Mouse (Mus musculus) forebrain, embryonic 14.5 days (tissue): ENCODE data around the gene E130208F15Rik. TPM values are rescaled to one million over a fixed set of nuclear protein-coding genes. Genes with fewer than 3 reads are reported as not detected.

Experiments
- ATAC-seq: fragments of 200-750 bp; cut with Nextera tagmentation; 2 replicates; pipeline ENCODE4 v1.8.0; 2017; ENCODE audit warnings: mild to moderate bottlenecking, moderate library complexity
- DNase-seq: peaks from one replicate; pipeline ENCODE4 v3.0.0-alpha.2; 2015; ENCODE audit warnings: low spot score
- H3K27ac ChIP-seq: fragments of 300-500 bp; sonication (generic); 2 replicates; pipeline ENCODE4 v1.5.1; 2014; ENCODE audit warnings: low read depth, mild to moderate bottlenecking, control low read depth, low read length, moderate library complexity
- H3K27me3 ChIP-seq: fragments of 300-500 bp; sonication (generic); replicated peaks from 2 replicates; pipeline ENCODE4 v1.6.1; 2014; ENCODE audit warnings: low read length, control low read depth, mixed read lengths; ENCODE audit not compliant: control insufficient read depth, insufficient read depth
- H3K36me3 ChIP-seq: fragments of 300-500 bp; sonication (generic); 2 replicates; pipeline ENCODE4 v1.6.1; 2014; ENCODE audit warnings: low read length, control low read depth; ENCODE audit not compliant: control insufficient read depth, insufficient read depth
- H3K4me1 ChIP-seq: fragments of 300-500 bp; sonication (generic); 2 replicates; pipeline ENCODE4 v1.6.1; 2014; ENCODE audit warnings: antibody characterized with exemption, low read length, control low read depth; ENCODE audit not compliant: control insufficient read depth, insufficient read depth
- H3K4me2 ChIP-seq: fragments of 300-500 bp; sonication (generic); 2 replicates; pipeline ENCODE4 v1.6.1; 2014; ENCODE audit warnings: mild to moderate bottlenecking, control low read depth, low read length
- H3K4me3 ChIP-seq: fragments of 300-500 bp; sonication (generic); 2 replicates; pipeline ENCODE4 v1.5.1; 2014; ENCODE audit warnings: low read depth, low read length, control low read depth
- H3K9ac ChIP-seq: fragments of 300-500 bp; sonication (generic); 2 replicates; pipeline ENCODE4 v1.6.1; 2014; ENCODE audit warnings: mild to moderate bottlenecking, low read length, control low read depth, moderate library complexity
- H3K9me3 ChIP-seq: fragments of 300-500 bp; sonication (generic); replicated peaks from 2 replicates; pipeline ENCODE4 v1.6.1; 2016; ENCODE audit warnings: low read length, control low read depth, mixed read lengths; ENCODE audit not compliant: control insufficient read depth
- WGBS: fragments of 180-500 bp; shearing (Covaris S2); extraction: QIAGEN DNeasy Blood & Tissue Kit; methylation state at CpG from one replicate; pipeline ENCODE4 v1.1.7; 2014; 5-methylcytosine and 5-hydroxymethylcytosine counted together
- polyA plus RNA-seq: library from polyadenylated mRNA; unstranded; fragments of >200 nt; fragmentation: Nextera tagmentation; extraction: Ambion mirVana; gene quantifications from 2 replicates; pipeline ENCODE4 v1.2.1, GENCODE M21; 2014

The E130208F15Rik gene
- polyA plus RNA-seq, 1 experiment from 2014 or later, result not detected

DNA sequence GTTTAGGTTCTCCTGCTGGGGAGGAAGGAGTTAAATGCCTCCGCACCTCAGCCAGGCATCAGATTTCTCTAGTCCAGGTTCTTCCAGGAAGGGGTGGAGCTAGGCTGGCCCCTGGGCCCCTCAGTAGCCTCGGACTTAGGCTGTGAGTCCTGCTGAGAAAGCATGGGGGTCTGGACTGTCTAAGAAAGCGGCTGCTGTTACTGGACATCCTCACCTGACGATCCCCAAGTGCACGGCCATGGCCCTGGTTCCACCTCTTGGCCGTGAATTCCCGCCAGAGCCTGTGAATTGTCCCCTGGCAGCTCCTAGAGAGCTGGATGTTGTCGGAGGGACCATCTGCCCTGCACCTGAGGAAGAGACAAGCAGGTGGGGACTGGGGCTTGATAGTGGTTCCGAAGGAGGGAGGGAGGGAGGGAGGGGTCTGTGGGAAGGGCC, 6.8 kb upstream of the E130208F15Rik start, which contains the start of gene Syne4:
Gene Syne4 (plus strand): TSS at position 87 of the 435 bp plus-strand sequence.
- H3K27me3 ChIP-seq, result no peaks in the 10 kb centered on the region
- no peaks in the 10 kb centered on the region for H3K4me1 ChIP-seq
- no peak within 1 kb of the TSS for H3K9ac ChIP-seq
- no peak within 1 kb of the TSS for H3K4me3 ChIP-seq
- H3K36me3 ChIP-seq, result 0 out of 2 replicates have a peak, but pooled peaks cover 11% of the 10 kb centered on the region
- no peaks in the 10 kb centered on the region for H3K9me3 ChIP-seq
- WGBS, result 1% methylated on average over 9 of the region's 9 CpGs
- H3K27ac ChIP-seq, result no peak within 1 kb of the TSS
- DNase-seq (no peak), ATAC-seq (no peak)
- H3K4me2 ChIP-seq, result no peak within 1 kb of the TSS

DNA sequence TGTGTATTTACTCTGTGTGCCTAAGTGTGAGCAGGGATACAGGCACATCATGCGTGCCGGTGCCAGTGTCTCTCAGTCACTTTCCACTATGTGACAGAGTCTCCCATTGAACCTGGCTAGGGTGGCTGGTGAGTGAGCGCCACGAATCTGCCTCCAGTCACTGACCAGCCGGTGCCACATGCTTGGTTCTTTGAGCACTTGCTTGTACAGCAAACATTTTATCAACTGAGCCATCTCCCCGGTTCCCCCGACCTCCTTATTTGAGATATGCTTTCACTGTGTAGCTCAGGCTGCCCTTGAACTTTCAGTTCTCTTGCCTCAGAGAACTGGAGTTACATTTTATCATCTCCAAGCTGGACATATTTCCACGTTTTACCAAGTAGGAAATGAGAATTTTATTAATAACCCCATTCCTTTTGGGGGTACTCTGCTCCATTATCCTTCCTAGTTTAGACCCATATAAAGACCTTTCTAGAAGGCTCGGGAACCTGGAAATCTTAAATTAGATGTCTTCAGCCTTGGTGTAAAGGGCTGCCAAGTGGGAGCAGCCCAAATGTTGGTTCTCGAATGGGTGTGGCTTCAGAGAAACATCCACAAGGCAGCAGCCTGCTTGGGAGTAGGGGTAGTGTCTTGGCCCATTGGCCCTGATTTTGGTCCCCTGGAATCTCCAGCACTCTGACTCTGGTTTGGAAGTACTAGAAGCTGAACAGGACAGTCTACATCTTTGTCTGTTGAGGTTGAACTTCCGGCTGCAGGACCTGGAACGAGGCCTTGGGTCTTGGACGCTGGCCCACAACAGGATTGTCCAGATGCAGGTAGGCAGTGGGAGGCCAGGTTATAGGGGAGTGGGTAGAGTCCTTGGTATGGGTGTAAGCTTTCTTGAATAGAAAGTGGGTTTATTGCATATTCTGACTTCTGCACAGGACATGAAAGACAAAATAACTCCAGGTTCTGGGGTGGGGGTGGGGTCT, 5.7 kb upstream of the E130208F15Rik start:
- DNase-seq (no peak), ATAC-seq (no peak)
- 80% methylated on average over 13 of the region's 13 CpGs for WGBS
- Histone ChIP-seq H3K36me3 (0 out of 2 replicates have a peak, but pooled peaks cover 11% of the 10 kb centered on the region), H3K27me3 (no peaks in the 10 kb centered on the region), H3K9me3 (no peaks in the 10 kb centered on the region), H3K9ac (no peak overlapping the region), H3K4me2 (no peak overlapping the region), H3K4me1 (no peaks in the 10 kb centered on the region), H3K4me3 (no peak overlapping the region), H3K27ac (no peak overlapping the region)

DNA sequence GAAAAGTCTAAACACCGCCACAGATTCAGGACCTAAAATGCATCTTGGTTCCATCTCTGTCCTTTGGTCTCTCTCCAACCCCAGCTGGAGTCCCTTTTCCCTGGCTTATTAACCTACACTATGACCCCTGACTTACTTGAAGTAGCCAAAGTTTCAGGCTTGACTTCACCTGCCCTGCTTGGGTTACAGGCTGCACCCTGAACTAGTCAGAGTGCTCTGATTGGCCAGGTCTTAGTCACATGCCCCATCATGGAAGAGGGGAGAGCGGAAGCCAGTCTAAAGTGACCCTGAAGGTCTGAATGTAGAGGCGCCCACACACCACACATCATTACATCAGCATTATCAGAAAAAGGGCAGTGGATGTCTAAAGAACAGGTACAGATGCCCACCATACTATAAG, 3.4 kb upstream of the E130208F15Rik start:
- H3K36me3 ChIP-seq, result 0 out of 2 replicates have a peak, but pooled peaks cover under 1% of the 10 kb centered on the region
- H3K9ac ChIP-seq, result no peak overlapping the region
- ATAC-seq (no peak), DNase-seq (no peak)
- WGBS, result 91% methylated on average over 3 of the region's 3 CpGs
- H3K27ac ChIP-seq, result no peak overlapping the region
- no peaks in the 10 kb centered on the region for H3K27me3 ChIP-seq
- no peak overlapping the region for H3K4me2 ChIP-seq
- peaks cover 2% of the 10 kb centered on the region; the same call in 1 of the 2 replicates for H3K4me1 ChIP-seq
- H3K9me3 ChIP-seq, result no peaks in the 10 kb centered on the region
- H3K4me3 ChIP-seq, result no peak overlapping the region

DNA sequence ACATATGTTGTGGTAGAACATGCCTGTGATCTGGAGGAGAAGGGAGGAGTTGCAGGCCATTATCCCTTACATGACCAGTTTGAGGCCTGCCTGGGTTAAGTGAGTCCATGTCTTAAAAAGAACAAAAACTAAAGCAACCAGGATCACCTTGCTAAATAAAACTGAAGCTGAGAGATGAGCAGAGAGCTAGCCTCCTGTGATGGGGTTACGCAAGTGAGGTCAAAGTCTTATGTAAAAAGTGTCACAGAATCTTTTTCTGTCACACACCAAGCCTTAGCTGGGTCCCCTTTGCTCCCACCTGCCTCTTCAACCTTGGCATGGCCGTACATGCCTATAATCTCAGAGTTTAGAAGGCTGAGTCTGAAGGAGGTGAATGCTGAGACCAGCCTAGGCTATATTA, 594 bp upstream of the E130208F15Rik start:
- Histone ChIP-seq H3K9me3 (no peaks in the 10 kb centered on the region), H3K27me3 (no peaks in the 10 kb centered on the region), H3K36me3 (no peaks in the 10 kb centered on the region), H3K4me2 (peak overlapping the region; percentile 67), H3K27ac (no peak overlapping the region), H3K4me1 (peaks cover 2% of the 10 kb centered on the region; the same call in 1 of the 2 replicates), H3K4me3 (peak overlapping the region; percentile 87; the same call in 1 of the 2 replicates), H3K9ac (peak overlapping the region; percentile 89; the same call in 1 of the 2 replicates)
- ATAC-seq, result no peak
- 84% methylated on average over 2 of the region's 2 CpGs for WGBS
- DNase-seq, result no peak

DNA sequence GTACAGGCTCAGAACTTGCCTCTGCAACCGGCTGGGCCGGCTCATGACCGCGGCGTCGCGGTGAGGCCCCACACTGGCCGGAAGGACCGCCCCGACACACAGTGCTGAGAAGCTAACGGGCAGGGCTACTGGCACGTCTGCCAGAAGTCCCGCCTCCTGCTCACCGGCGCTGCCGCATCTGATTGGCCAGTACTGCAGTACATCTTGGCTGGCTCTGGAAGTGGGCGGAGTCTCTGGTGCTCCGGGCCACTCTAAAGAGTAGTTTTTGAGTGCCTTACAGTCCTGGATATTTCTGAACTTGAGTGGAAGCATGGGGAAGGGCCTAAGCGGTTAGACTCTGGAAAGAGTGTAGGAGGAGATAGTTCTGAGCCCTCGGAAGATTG, 736 bp downstream of the E130208F15Rik start:
- H3K9me3 ChIP-seq, result no peaks in the 10 kb centered on the region
- peak overlapping the region; percentile 76; the same call in 1 of the 2 replicates for H3K27ac ChIP-seq
- ATAC-seq (peak; percentile 100), DNase-seq (peak; percentile 99)
- WGBS, result under 1% methylated on average over 20 of the region's 20 CpGs
- H3K36me3 ChIP-seq, result no peaks in the 10 kb centered on the region
- H3K4me3 ChIP-seq, result peak overlapping the region; percentile 87
- H3K27me3 ChIP-seq, result no peaks in the 10 kb centered on the region
- H3K4me1 ChIP-seq, result peaks cover 2% of the 10 kb centered on the region; the same call in 1 of the 2 replicates
- H3K4me2 ChIP-seq, result peak overlapping the region; percentile 67
- peak overlapping the region; percentile 89 for H3K9ac ChIP-seq

DNA sequence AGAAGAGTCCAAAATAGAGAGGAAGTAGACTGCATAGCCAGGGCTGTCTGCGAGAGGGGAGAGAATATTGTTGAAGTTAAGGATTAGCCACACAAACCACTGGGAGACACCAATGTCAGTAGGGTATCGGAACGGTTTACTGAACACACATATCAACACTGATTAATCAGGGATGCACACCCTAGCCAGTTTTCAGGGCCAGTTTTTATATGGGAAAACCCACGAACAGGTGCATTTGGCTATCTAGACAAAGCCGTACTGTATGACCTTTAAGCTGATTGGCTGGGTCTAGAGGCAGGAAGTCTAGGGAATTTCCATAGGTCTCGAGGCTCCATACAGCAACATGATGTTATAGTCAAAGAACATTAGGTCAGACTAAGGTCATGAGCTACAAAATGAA, 1.3 kb downstream of the E130208F15Rik start:
- Histone ChIP-seq H3K36me3 (no peaks in the 10 kb centered on the region), H3K4me1 (peaks cover 2% of the 10 kb centered on the region; the same call in 1 of the 2 replicates), H3K27me3 (no peaks in the 10 kb centered on the region), H3K9me3 (no peaks in the 10 kb centered on the region), H3K4me2 (peak overlapping the region; percentile 67), H3K9ac (peak overlapping the region; percentile 57), H3K4me3 (peak overlapping the region; percentile 87), H3K27ac (no peak overlapping the region)
- ATAC-seq (no peak), DNase-seq (no peak)
- 36% methylated on average over 6 of the region's 6 CpGs for WGBS

DNA sequence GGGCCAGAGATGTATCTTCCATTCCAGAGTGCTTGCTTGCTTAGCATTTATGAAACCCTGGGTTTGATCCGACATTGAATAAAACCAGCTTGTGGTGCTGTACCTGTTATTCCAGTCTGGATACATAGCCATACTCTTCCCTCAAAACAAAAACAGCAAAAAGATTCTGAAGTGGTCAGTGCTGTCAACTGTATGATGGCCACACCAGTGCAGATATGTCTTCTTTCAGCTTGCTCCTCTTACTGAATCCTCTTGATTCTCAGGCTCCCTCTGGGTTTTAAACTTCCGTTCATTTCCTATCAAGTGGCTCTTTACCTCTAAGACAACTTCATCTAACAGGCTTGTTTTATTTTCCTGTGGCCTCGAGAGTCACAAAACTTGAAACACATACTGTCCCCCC, 2.3 kb downstream of the E130208F15Rik start, which contains the start of gene Sdhaf1:
Gene Sdhaf1 (minus strand): TSS at position 101 of the 400 bp plus-strand sequence.
- DNase-seq, result no peak
- H3K4me2 ChIP-seq, result peak within 1 kb of the TSS; percentile 67
- no peaks in the 10 kb centered on the region for H3K36me3 ChIP-seq
- H3K27ac ChIP-seq, result no peak within 1 kb of the TSS
- no peaks in the 10 kb centered on the region for H3K9me3 ChIP-seq
- 73% methylated on average over 3 of the region's 3 CpGs for WGBS
- H3K27me3 ChIP-seq, result no peaks in the 10 kb centered on the region
- H3K4me1 ChIP-seq, result peaks cover 2% of the 10 kb centered on the region; the same call in 1 of the 2 replicates
- peak within 1 kb of the TSS; percentile 87 for H3K4me3 ChIP-seq
- peak within 1 kb of the TSS; percentile 57; the same call in 1 of the 2 replicates for H3K9ac ChIP-seq
- ATAC-seq, result no peak

DNA sequence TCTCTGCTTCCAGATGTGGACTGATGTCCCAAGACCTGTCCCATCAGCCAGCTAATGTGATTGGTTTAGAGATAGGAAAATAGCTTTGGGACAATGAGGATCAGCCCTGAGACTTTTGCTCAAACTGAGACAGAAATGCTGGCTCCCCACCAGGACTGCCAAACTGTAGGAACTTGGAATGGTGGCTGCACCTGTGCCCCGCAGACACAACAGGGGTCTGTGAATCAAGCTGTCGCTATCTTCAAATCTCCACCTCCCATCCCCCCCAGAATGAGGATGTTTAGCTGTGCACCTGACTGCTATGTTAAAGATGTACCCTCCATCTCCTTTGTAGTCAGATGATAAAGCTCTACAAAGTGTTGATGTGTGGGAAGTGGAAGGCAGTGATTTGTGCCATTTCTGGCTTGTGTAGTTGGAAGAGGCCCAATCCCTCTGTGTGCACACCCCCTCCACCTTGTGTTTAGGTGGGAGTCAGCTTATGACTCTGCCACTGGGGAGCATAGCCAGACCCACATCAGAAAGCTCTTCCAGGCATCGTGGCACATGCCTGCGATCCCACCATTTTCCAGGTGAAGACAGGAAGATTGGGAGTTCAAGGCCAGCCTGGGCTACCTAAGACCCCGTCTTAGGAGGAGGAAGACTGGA, 2.9 kb downstream of the E130208F15Rik start:
- 82% methylated on average over 5 of the region's 5 CpGs for WGBS

More for the DNA sequence above, 2.9 kb downstream of the E130208F15Rik start:
- ATAC-seq, result no peak
- H3K36me3 ChIP-seq, result no peaks in the 10 kb centered on the region
- no peak overlapping the region for H3K27ac ChIP-seq
- H3K27me3 ChIP-seq, result no peaks in the 10 kb centered on the region
- no peak for DNase-seq
- no peak overlapping the region for H3K4me3 ChIP-seq
- H3K9me3 ChIP-seq, result no peaks in the 10 kb centered on the region
- H3K4me1 ChIP-seq, result peaks cover 2% of the 10 kb centered on the region; the same call in 1 of the 2 replicates
- no peak overlapping the region for H3K9ac ChIP-seq
- H3K4me2 ChIP-seq, result no peak overlapping the region
